Mouse (Mus musculus): ENCODE data around the gene Gm2a. TPM values are rescaled to one million over a fixed set of nuclear protein-coding genes. Genes with fewer than 3 reads are reported as not detected.

Gene Gm2a
- polyA plus RNA-seq (2012; fragmentation: generic; extraction: Trizol) = 10 to 100 TPM in 1 of 2 experiments, 1 to 10 TPM in 1; 1.3 to 10.1 TPM

GRCm38 (mm10) chr11:55097463-55098188 lies at the start of gene Gm2a:
TSS of gene Gm2a (plus strand) at chr11:55098115.

GRCm38 (mm10) chr11:55077331-55078231 lies 20.3 kb upstream of the Gm2a start, which contains the start of gene Ccdc69:
TSS of gene Ccdc69 (minus strand) at chr11:55078131.

GRCm38 (mm10) chr11:55151608-55152007 lies 53.7 kb downstream of the Gm2a start, which contains the start of gene Slc36a3:
TSS of gene Slc36a3 (minus strand) at chr11:55151708.

Other genes starting within 250 kb of the Gm2a start
- 1 to 10 TPM in 1 of 2 experiments, under 1 TPM in 1; 0.13 to 1.8 TPM for gene Lyrm7, start 237.2 kb upstream of the Gm2a start, polyA plus RNA-seq (2012; fragmentation: generic; extraction: Trizol)
- gene Hint1, start 231.7 kb upstream of the Gm2a start, polyA plus RNA-seq (2012; fragmentation: generic; extraction: Trizol) = 1,000 to 10,000 TPM; 1,198 to 1,532 TPM
- gene Gpx3, start 195.7 kb upstream of the Gm2a start, polyA plus RNA-seq (2012; fragmentation: generic; extraction: Trizol) = under 1 TPM; 0.04 to 0.30 TPM
- 10 to 100 TPM; 24.6 to 84.0 TPM for gene Tnip1, start 135.2 kb upstream of the Gm2a start, polyA plus RNA-seq (2012; fragmentation: generic; extraction: Trizol)
- gene Anxa6, start 64.7 kb upstream of the Gm2a start, polyA plus RNA-seq (2012; fragmentation: generic; extraction: Trizol) = 100 to 1,000 TPM; 161 to 416 TPM
- not detected for gene Ccdc69, start 20.0 kb upstream of the Gm2a start, polyA plus RNA-seq (2012; fragmentation: generic; extraction: Trizol)
- under 1 TPM in 1 of 2 experiments, not detected in 1; 0.05 TPM for gene Slc36a3, start 53.6 kb downstream of the Gm2a start, polyA plus RNA-seq (2012; fragmentation: generic; extraction: Trizol)
- gene Slc36a2, start 87.0 kb downstream of the Gm2a start, polyA plus RNA-seq (2012; fragmentation: generic; extraction: Trizol) = under 1 TPM in 1 of 2 experiments, not detected in 1; 0.02 TPM
- 1 to 10 TPM; 1.4 to 6.2 TPM for gene Slc36a1, start 106.2 kb downstream of the Gm2a start, polyA plus RNA-seq (2012; fragmentation: generic; extraction: Trizol)
- gene Fat2, start 238.4 kb downstream of the Gm2a start, polyA plus RNA-seq (2012; fragmentation: generic; extraction: Trizol) = under 1 TPM in 1 of 2 experiments, not detected in 1; 0.01 TPM